Mouse (Mus musculus) heart, adult 2 months (tissue): ENCODE measurements at regions not wholly inside any gene's neighbourhood (a gene's known extent, or its start where the extent isn't known, plus 50 kb on each side); places are given as distances from the start of the nearest gene placed in this dataset.

Source experiments
- DNase-seq, 2 experiments: peaks; one replicate each; pipeline ENCODE4 v3.0.0; 2021
- H3K27ac ChIP-seq: fragments of 200-600 bp; 2 replicates; pipeline ENCODE4 v1.8.1; 2022
- H3K27me3 ChIP-seq: fragments of 200-500 bp; 2 replicates; pipeline ENCODE4 v1.6.1; 2012; ENCODE audit warnings: mild to moderate bottlenecking, low read length, inconsistent platforms, mixed read lengths; ENCODE audit not compliant: control insufficient read depth, insufficient read depth
- H3K36me3 ChIP-seq: fragments of 200-500 bp; 2 replicates; pipeline ENCODE4 v1.6.1; 2012; ENCODE audit warnings: low read length, inconsistent platforms; ENCODE audit not compliant: control insufficient read depth, insufficient read depth
- H3K4me1 ChIP-seq: fragments of 200-500 bp; 2 replicates; pipeline ENCODE4 v1.6.1; 2011; ENCODE audit warnings: low read length; ENCODE audit not compliant: control insufficient read depth, insufficient read depth
- H3K4me3 ChIP-seq: fragments of 200-600 bp; 2 replicates; pipeline ENCODE4 v1.8.1; 2022
- H3K79me2 ChIP-seq: fragments of 200-500 bp; replicated peaks from 2 replicates; pipeline ENCODE4 v1.6.1; 2012; ENCODE audit warnings: mild to moderate bottlenecking, inconsistent platforms, low read length, moderate library complexity, mixed read lengths; ENCODE audit not compliant: control insufficient read depth, insufficient read depth
- H3K9ac ChIP-seq: fragments of 200-500 bp; 2 replicates; pipeline ENCODE4 v1.6.1; 2012; ENCODE audit warnings: low read depth, mild to moderate bottlenecking, control low read depth, inconsistent platforms, low read length, mixed read lengths
- CTCF ChIP-seq: fragments of 200-600 bp; IDR thresholded peaks from 2 replicates; pipeline ENCODE4 v1.8.1; 2022; ENCODE audit warnings: antibody characterized with exemption, mild to moderate bottlenecking, moderate library complexity
- EP300 ChIP-seq: fragments of 200-500 bp; IDR thresholded peaks from 2 replicates; pipeline ENCODE4 v1.6.1; 2011; ENCODE audit warnings: low read depth, low read length, control low read depth; ENCODE audit not compliant: insufficient read depth
- POLR2A ChIP-seq: fragments of 200-500 bp; IDR thresholded peaks from 2 replicates; pipeline ENCODE4 v1.6.1; 2011; ENCODE audit warnings: mild to moderate bottlenecking, low read depth, low read length, control low read depth; ENCODE audit not compliant: insufficient read depth
- WGBS: fragments of 180-500 bp; shearing (Covaris S2); methylation state at CpG from one replicate; pipeline ENCODE4 v1.1.7; 2018; 5-methylcytosine and 5-hydroxymethylcytosine counted together
- intact Hi-C: fragments of 180-260 bp; cut with DNase I; formaldehyde crosslinking; loops from one replicate; pipeline ENCODE4 v1.15.1; 2025

- Histone ChIP-seq H3K4me1 (peaks cover 3% of the 10 kb centered on the region), H3K4me3 (no peak overlapping the region), H3K36me3 (peaks cover 2% of the 10 kb centered on the region; the same call in 1 of the 2 replicates), H3K79me2 (no peaks in the 10 kb centered on the region), H3K9ac (no peak overlapping the region), H3K27me3 (no peaks in the 10 kb centered on the region), H3K27ac (no peak overlapping the region)
- TF ChIP-seq CTCF (no peak), POLR2A (no peak), EP300 (no peak)
- intact Hi-C loops: no loop called here
- DNase-seq: no peak
Observed at GRCm38 (mm10) chr4:101338211-101338610, 73.1 kb upstream of the Jak1 start.

- Histone ChIP-seq H3K79me2 (no peaks in the 10 kb centered on the region), H3K27me3 (no peaks in the 10 kb centered on the region), H3K4me1 (peaks cover 9% of the 10 kb centered on the region), H3K36me3 (peaks cover 2% of the 10 kb centered on the region; the same call in 1 of the 2 replicates), H3K27ac (no peak overlapping the region), H3K4me3 (no peak overlapping the region), H3K9ac (no peak overlapping the region)
- DNase-seq: no peak
- intact Hi-C loops: no loop called here
- TF ChIP-seq EP300: no peak
- TF ChIP-seq CTCF: no peak
- TF ChIP-seq POLR2A: no peak
- WGBS: 49% methylated on average over 4 of the region's 4 CpGs
Observed at GRCm38 (mm10) chr4:101336811-101337210, 71.7 kb upstream of the Jak1 start.

- no peak overlapping the region for H3K9ac ChIP-seq
- peaks cover 2% of the 10 kb centered on the region; the same call in 1 of the 2 replicates for H3K36me3 ChIP-seq
- no peaks in the 10 kb centered on the region for H3K79me2 ChIP-seq
- H3K27me3 ChIP-seq: no peaks in the 10 kb centered on the region
- no peak for TF ChIP-seq EP300
- H3K4me1 ChIP-seq: peaks cover 9% of the 10 kb centered on the region
- DNase-seq: no peak
- intact Hi-C loops: no loop called here
- no peak overlapping the region for H3K4me3 ChIP-seq
- no peak overlapping the region for H3K27ac ChIP-seq
Observed at GRCm38 (mm10) chr4:101336371-101336770, 71.3 kb upstream of the Jak1 start.

- Histone ChIP-seq H3K27ac (no peak overlapping the region), H3K36me3 (no peaks in the 10 kb centered on the region), H3K79me2 (no peaks in the 10 kb centered on the region), H3K4me1 (peaks cover 12% of the 10 kb centered on the region), H3K9ac (no peak overlapping the region), H3K27me3 (no peaks in the 10 kb centered on the region), H3K4me3 (no peak overlapping the region)
- 95% methylated on average over 10 of the region's 10 CpGs for WGBS
- DNase-seq: no peak
- intact Hi-C loops: no loop called here
- TF ChIP-seq CTCF: no peak
Observed at GRCm38 (mm10) chr4:101333868-101334267, 68.8 kb upstream of the Jak1 start.

- H3K9ac ChIP-seq: no peak overlapping the region
- H3K27ac ChIP-seq: peak overlapping the region; percentile 40
- no peaks in the 10 kb centered on the region for H3K27me3 ChIP-seq
- no peak overlapping the region for H3K4me3 ChIP-seq
- WGBS: 56% methylated on average over 3 of the region's 3 CpGs
- H3K4me1 ChIP-seq: peaks cover 12% of the 10 kb centered on the region
- TF ChIP-seq POLR2A (no peak), EP300 (no peak), CTCF (no peak)
- H3K79me2 ChIP-seq: no peaks in the 10 kb centered on the region
- peak in 1 of 2 experiments; percentile 38 for DNase-seq
- intact Hi-C loops: no loop called here
- no peaks in the 10 kb centered on the region for H3K36me3 ChIP-seq
Observed at GRCm38 (mm10) chr4:101333036-101333435, 68.0 kb upstream of the Jak1 start.

GRCm38 (mm10) chr4:101331231-101331630, 66.1 kb upstream of the Jak1 start:
- H3K79me2 ChIP-seq: no peaks in the 10 kb centered on the region
- no peak overlapping the region for H3K9ac ChIP-seq
- H3K36me3 ChIP-seq: no peaks in the 10 kb centered on the region
- no peak for DNase-seq
- 55% methylated on average over 4 of the region's 4 CpGs for WGBS
- no peak overlapping the region for H3K4me3 ChIP-seq
- H3K4me1 ChIP-seq: peaks cover 9% of the 10 kb centered on the region
- H3K27ac ChIP-seq: peak overlapping the region; percentile 31
- intact Hi-C loops: no loop called here
- TF ChIP-seq POLR2A (no peak), EP300 (no peak), CTCF (no peak)
- no peaks in the 10 kb centered on the region for H3K27me3 ChIP-seq

- Histone ChIP-seq H3K9ac (no peak overlapping the region), H3K4me3 (no peak overlapping the region), H3K4me1 (peaks cover 9% of the 10 kb centered on the region), H3K27me3 (no peaks in the 10 kb centered on the region), H3K36me3 (no peaks in the 10 kb centered on the region), H3K79me2 (no peaks in the 10 kb centered on the region), H3K27ac (no peak overlapping the region)
- 75% methylated on average over 7 of the region's 7 CpGs for WGBS
- intact Hi-C loops: no loop called here
- DNase-seq: no peak
- no peak for TF ChIP-seq POLR2A
- TF ChIP-seq CTCF: no peak
- TF ChIP-seq EP300: no peak
Observed at GRCm38 (mm10) chr4:101329060-101329459, 64.0 kb upstream of the Jak1 start.
